Mouse (Mus musculus): ENCODE results near the gene Sema6c. TPM values are rescaled to one million over a fixed set of nuclear protein-coding genes. Genes with fewer than 3 reads are reported as not detected.

Gene Sema6c
- polyA plus RNA-seq, 1 experiment, result 13.3 TPM

DNA sequence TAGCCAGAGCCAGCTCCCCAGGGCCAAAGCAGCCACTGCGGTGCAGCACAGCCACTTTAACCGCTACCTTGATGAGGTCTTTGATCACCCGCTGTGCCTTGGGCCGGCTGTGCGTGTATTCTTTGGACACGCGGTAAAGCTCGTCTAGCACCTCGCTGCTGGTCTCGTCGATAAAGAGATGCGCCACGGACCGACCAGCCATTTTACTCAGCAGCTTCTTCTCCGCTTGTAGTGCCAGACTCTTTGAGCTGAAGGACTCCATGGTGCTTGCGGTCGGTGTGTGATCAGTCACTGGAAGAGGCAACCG lies 20.0 kb upstream of the Sema6c start:
- H3K4me1 ChIP-seq (ENCODE audit: control insufficient read depth, insufficient read depth, low read length), result peaks cover 2% of the 10 kb centered on the region
- no peaks in the 10 kb centered on the region for H3K36me3 ChIP-seq (ENCODE audit: control insufficient read depth, insufficient read depth, low read length, poor library complexity, severe bottlenecking)
- H3K9ac ChIP-seq (ENCODE audit: low read depth, poor library complexity, severe bottlenecking), result peak overlapping the region; percentile 19; the same call in 1 of the 2 replicates
- TF ChIP-seq EP300 (IDR thresholded peaks at IDR 0.05; ENCODE audit: insufficient read depth, low read depth, low read length) (no peak), POLR2A (IDR thresholded peaks at IDR 0.05; ENCODE audit: insufficient read depth, low read length) (no peak), CTCF (IDR thresholded peaks at IDR 0.05; ENCODE audit: low read depth, low read length) (no peak)
- peak overlapping the region; percentile 32 for H3K4me3 ChIP-seq (ENCODE audit: low read depth, low read length)
- H3K27me3 ChIP-seq (ENCODE audit: control insufficient read depth, insufficient read depth, low read length, poor library complexity, severe bottlenecking), result no peaks in the 10 kb centered on the region
- no peaks in the 10 kb centered on the region for H3K9me3 ChIP-seq (replicated peaks; ENCODE audit: control insufficient read depth, insufficient read depth, low read length, poor library complexity, severe bottlenecking)
- H3K27ac ChIP-seq (ENCODE audit: insufficient read depth, low read length), result no peak overlapping the region

DNA sequence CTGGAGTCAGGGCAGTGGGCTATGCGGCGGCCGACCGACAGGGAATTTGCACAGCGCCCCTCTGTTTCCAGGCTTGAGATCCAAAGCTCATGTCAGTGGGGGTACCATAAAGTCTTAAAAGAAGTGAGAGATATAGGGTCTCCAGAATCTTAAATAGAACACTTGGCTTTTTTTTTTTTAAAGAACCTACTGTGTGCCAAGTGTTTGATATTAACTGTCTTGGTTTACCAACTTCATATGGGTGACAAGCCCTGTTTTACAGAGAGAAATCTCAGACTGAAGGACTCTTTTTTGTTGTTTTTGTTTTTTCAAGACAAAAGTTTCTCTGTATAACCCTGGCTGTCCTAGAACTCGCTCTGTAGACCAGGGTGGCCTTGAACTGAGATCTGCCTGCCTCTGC lies 19.5 kb upstream of the Sema6c start:
- TF ChIP-seq CTCF (IDR thresholded peaks at IDR 0.05; ENCODE audit: low read depth, low read length) (no peak), POLR2A (IDR thresholded peaks at IDR 0.05; ENCODE audit: insufficient read depth, low read length) (no peak), EP300 (IDR thresholded peaks at IDR 0.05; ENCODE audit: insufficient read depth, low read depth, low read length) (no peak)
- H3K4me3 ChIP-seq (ENCODE audit: low read depth, low read length), result peak overlapping the region; percentile 32
- no peak overlapping the region for H3K27ac ChIP-seq (ENCODE audit: insufficient read depth, low read length)
- H3K36me3 ChIP-seq (ENCODE audit: control insufficient read depth, insufficient read depth, low read length, poor library complexity, severe bottlenecking), result no peaks in the 10 kb centered on the region
- H3K27me3 ChIP-seq (ENCODE audit: control insufficient read depth, insufficient read depth, low read length, poor library complexity, severe bottlenecking), result no peaks in the 10 kb centered on the region
- peak overlapping the region; percentile 19; the same call in 1 of the 2 replicates for H3K9ac ChIP-seq (ENCODE audit: low read depth, poor library complexity, severe bottlenecking)
- no peaks in the 10 kb centered on the region for H3K9me3 ChIP-seq (replicated peaks; ENCODE audit: control insufficient read depth, insufficient read depth, low read length, poor library complexity, severe bottlenecking)
- peaks cover 2% of the 10 kb centered on the region for H3K4me1 ChIP-seq (ENCODE audit: control insufficient read depth, insufficient read depth, low read length)

- TF ChIP-seq CTCF (IDR thresholded peaks at IDR 0.05; ENCODE audit: low read depth, low read length), result no peak
- no peak for TF ChIP-seq EP300 (IDR thresholded peaks at IDR 0.05; ENCODE audit: insufficient read depth, low read depth, low read length)
- TF ChIP-seq POLR2A (IDR thresholded peaks at IDR 0.05; ENCODE audit: insufficient read depth, low read length), result no peak
- H3K9me3 ChIP-seq (replicated peaks; ENCODE audit: control insufficient read depth, insufficient read depth, low read length, poor library complexity, severe bottlenecking), result no peaks in the 10 kb centered on the region
Measured at GRCm38 (mm10) chr3:95141474-95141873, 18.8 kb upstream of the Sema6c start.

GRCm38 (mm10) chr3:95141952-95142616 lies 18.2 kb upstream of the Sema6c start, which contains the start of gene Tnfaip8l2:
TSS of gene Tnfaip8l2 (minus strand) at chr3:95142360.
- H3K9ac ChIP-seq (ENCODE audit: low read depth, poor library complexity, severe bottlenecking), result no peak within 1 kb of the TSS
- no peaks in the 10 kb centered on the region for H3K27me3 ChIP-seq (ENCODE audit: control insufficient read depth, insufficient read depth, low read length, poor library complexity, severe bottlenecking)
- no peaks in the 10 kb centered on the region for H3K9me3 ChIP-seq (replicated peaks; ENCODE audit: control insufficient read depth, insufficient read depth, low read length, poor library complexity, severe bottlenecking)
- no peak within 1 kb of the TSS for H3K4me3 ChIP-seq (ENCODE audit: low read depth, low read length)
- no peak for TF ChIP-seq POLR2A (IDR thresholded peaks at IDR 0.05; ENCODE audit: insufficient read depth, low read length)
- no peak for TF ChIP-seq CTCF (IDR thresholded peaks at IDR 0.05; ENCODE audit: low read depth, low read length)
- TF ChIP-seq EP300 (IDR thresholded peaks at IDR 0.05; ENCODE audit: insufficient read depth, low read depth, low read length), result no peak
- peaks cover 2% of the 10 kb centered on the region for H3K4me1 ChIP-seq (ENCODE audit: control insufficient read depth, insufficient read depth, low read length)
- H3K36me3 ChIP-seq (ENCODE audit: control insufficient read depth, insufficient read depth, low read length, poor library complexity, severe bottlenecking), result no peaks in the 10 kb centered on the region
- H3K27ac ChIP-seq (ENCODE audit: insufficient read depth, low read length), result no peak within 1 kb of the TSS

More at GRCm38 (mm10) chr3:95141474-95141873, 18.8 kb upstream of the Sema6c start:
- no peak overlapping the region for H3K4me3 ChIP-seq (ENCODE audit: low read depth, low read length)
- no peaks in the 10 kb centered on the region for H3K36me3 ChIP-seq (ENCODE audit: control insufficient read depth, insufficient read depth, low read length, poor library complexity, severe bottlenecking)
- H3K4me1 ChIP-seq (ENCODE audit: control insufficient read depth, insufficient read depth, low read length), result peaks cover 2% of the 10 kb centered on the region
- no peak overlapping the region for H3K27ac ChIP-seq (ENCODE audit: insufficient read depth, low read length)
- no peak overlapping the region for H3K9ac ChIP-seq (ENCODE audit: low read depth, poor library complexity, severe bottlenecking)
- no peaks in the 10 kb centered on the region for H3K27me3 ChIP-seq (ENCODE audit: control insufficient read depth, insufficient read depth, low read length, poor library complexity, severe bottlenecking)

GRCm38 (mm10) chr3:95142617-95143011 lies 17.6 kb upstream of the Sema6c start:
- no peaks in the 10 kb centered on the region for H3K9me3 ChIP-seq (replicated peaks; ENCODE audit: control insufficient read depth, insufficient read depth, low read length, poor library complexity, severe bottlenecking)
- no peak overlapping the region for H3K27ac ChIP-seq (ENCODE audit: insufficient read depth, low read length)
- no peak overlapping the region for H3K9ac ChIP-seq (ENCODE audit: low read depth, poor library complexity, severe bottlenecking)
- peaks cover 2% of the 10 kb centered on the region for H3K4me1 ChIP-seq (ENCODE audit: control insufficient read depth, insufficient read depth, low read length)
- no peaks in the 10 kb centered on the region for H3K36me3 ChIP-seq (ENCODE audit: control insufficient read depth, insufficient read depth, low read length, poor library complexity, severe bottlenecking)
- H3K27me3 ChIP-seq (ENCODE audit: control insufficient read depth, insufficient read depth, low read length, poor library complexity, severe bottlenecking), result no peaks in the 10 kb centered on the region
- no peak for TF ChIP-seq POLR2A (IDR thresholded peaks at IDR 0.05; ENCODE audit: insufficient read depth, low read length)
- TF ChIP-seq EP300 (IDR thresholded peaks at IDR 0.05; ENCODE audit: insufficient read depth, low read depth, low read length), result no peak
- TF ChIP-seq CTCF (IDR thresholded peaks at IDR 0.05; ENCODE audit: low read depth, low read length), result peak; percentile 97
- no peak overlapping the region for H3K4me3 ChIP-seq (ENCODE audit: low read depth, low read length)

- Histone ChIP-seq H3K9ac (ENCODE audit: low read depth, poor library complexity, severe bottlenecking) (no peak overlapping the region), H3K36me3 (ENCODE audit: control insufficient read depth, insufficient read depth, low read length, poor library complexity, severe bottlenecking) (no peaks in the 10 kb centered on the region), H3K9me3 (replicated peaks; ENCODE audit: control insufficient read depth, insufficient read depth, low read length, poor library complexity, severe bottlenecking) (no peaks in the 10 kb centered on the region), H3K27me3 (ENCODE audit: control insufficient read depth, insufficient read depth, low read length, poor library complexity, severe bottlenecking) (no peaks in the 10 kb centered on the region), H3K27ac (ENCODE audit: insufficient read depth, low read length) (no peak overlapping the region), H3K4me3 (ENCODE audit: low read depth, low read length) (no peak overlapping the region), H3K4me1 (ENCODE audit: control insufficient read depth, insufficient read depth, low read length) (no peaks in the 10 kb centered on the region)
- TF ChIP-seq CTCF (IDR thresholded peaks at IDR 0.05; ENCODE audit: low read depth, low read length) (no peak), EP300 (IDR thresholded peaks at IDR 0.05; ENCODE audit: insufficient read depth, low read depth, low read length) (no peak), POLR2A (IDR thresholded peaks at IDR 0.05; ENCODE audit: insufficient read depth, low read length) (no peak)
Measured at GRCm38 (mm10) chr3:95147924-95148323, 12.3 kb upstream of the Sema6c start.

Measured in ES-Bruce4 (cell line).